Mouse (Mus musculus) heart, postnatal 0 days (tissue): Measurements from ENCODE around the gene Slc25a21. TPM values are rescaled to one million over a fixed set of nuclear protein-coding genes. Genes with fewer than 3 reads are reported as not detected.

ENCODE experiments used
- ATAC-seq: fragments of 200-750 bp; cut with Nextera tagmentation; 2 replicates; pipeline ENCODE4 v1.8.0; 2017; ENCODE audit warnings: low read depth, moderate number of reproducible peaks, moderate library complexity; ENCODE audit not compliant: insufficient read depth
- DNase-seq: peaks from one replicate; pipeline ENCODE4 v3.0.0-alpha.2; 2016; ENCODE audit warnings: low spot score
- H3K27ac ChIP-seq: fragments of 300-500 bp; sonication (generic); 2 replicates; pipeline ENCODE4 v1.5.1; 2014; ENCODE audit warnings: low read depth, mild to moderate bottlenecking
- H3K27me3 ChIP-seq: fragments of 300-500 bp; sonication (generic); 2 replicates; pipeline ENCODE4 v1.6.1; 2014; ENCODE audit warnings: low read length, mixed read lengths; ENCODE audit not compliant: control insufficient read depth, insufficient read depth
- H3K36me3 ChIP-seq: fragments of 300-500 bp; sonication (generic); replicated peaks from 2 replicates; pipeline ENCODE4 v1.6.1; 2014; ENCODE audit warnings: low read length, mixed read lengths; ENCODE audit not compliant: control insufficient read depth, insufficient read depth
- H3K4me1 ChIP-seq: fragments of 300-500 bp; sonication (generic); 2 replicates; pipeline ENCODE4 v1.6.1; 2014; ENCODE audit warnings: antibody characterized with exemption; ENCODE audit not compliant: control insufficient read depth, insufficient read depth
- H3K4me2 ChIP-seq: fragments of 300-500 bp; sonication (generic); 2 replicates; pipeline ENCODE4 v1.6.1; 2014; ENCODE audit warnings: low read depth, mild to moderate bottlenecking, low read length, moderate library complexity
- H3K4me3 ChIP-seq: fragments of 300-500 bp; sonication (generic); 2 replicates; pipeline ENCODE4 v1.5.1; 2014; ENCODE audit warnings: low read depth, low read length
- H3K9ac ChIP-seq: fragments of 300-500 bp; sonication (generic); replicated peaks from 2 replicates; pipeline ENCODE4 v1.6.1; 2014; ENCODE audit warnings: low read depth, low read length, mixed read lengths
- H3K9me3 ChIP-seq: fragments of 300-500 bp; sonication (generic); replicated peaks from 2 replicates; pipeline ENCODE4 v1.6.1; 2016; ENCODE audit warnings: low read length; ENCODE audit not compliant: control insufficient read depth
- CTCF ChIP-seq: IDR thresholded peaks from 2 replicates; pipeline ENCODE4 v1.5.1; 2016; ENCODE audit warnings: antibody characterized with exemption, control low read depth, low read depth
- EP300 ChIP-seq: IDR thresholded peaks from 2 replicates; pipeline ENCODE4 v1.6.1; 2016; ENCODE audit warnings: antibody characterized with exemption, low read depth
- WGBS: fragments of 180-500 bp; shearing (Covaris S2); extraction: QIAGEN DNeasy Blood & Tissue Kit; methylation state at CpG from one replicate; pipeline ENCODE4 v1.1.7; 2014; 5-methylcytosine and 5-hydroxymethylcytosine counted together
- polyA plus RNA-seq: library from polyadenylated mRNA; unstranded; fragments of >200 nt; fragmentation: Nextera tagmentation; extraction: Ambion mirVana; gene quantifications from 2 replicates; pipeline ENCODE4 v1.2.1, GENCODE M21; 2015
- total RNA-seq: library from RNA; depleted of rRNA; stranded (reverse); fragments of >200 nt; gene quantifications from 2 replicates; pipeline ENCODE4 v1.2.3, GENCODE M21; 2014; ENCODE audit warnings: low replicate concordance

Slc25a21 gene
- total and polyA plus RNA-seq, 2 experiments from 2014 or later, result 0.31 TPM; not detected in 1

- H3K4me3 ChIP-seq, result peak overlapping the region; percentile 31
- H3K27ac ChIP-seq, result no peak overlapping the region
- ATAC-seq (peak; percentile 27; the same call in 1 of the 2 replicates), DNase-seq (peak; percentile 57)
- H3K9me3 ChIP-seq, result no peaks in the 10 kb centered on the region
- no peaks in the 10 kb centered on the region for H3K36me3 ChIP-seq
- TF ChIP-seq CTCF (no peak), EP300 (no peak)
- peak overlapping the region; percentile 52 for H3K4me2 ChIP-seq
- 17% methylated on average over 9 of the region's 9 CpGs for WGBS
- H3K27me3 ChIP-seq, result no peaks in the 10 kb centered on the region
- H3K9ac ChIP-seq, result no peak overlapping the region
- no peaks in the 10 kb centered on the region for H3K4me1 ChIP-seq
These were observed 237.8 kb downstream of the Slc25a21 start for GRCm38 (mm10) chr12:56959230-56960051.

GRCm38 (mm10) chr12:56958244-56958643 lies 239.0 kb downstream of the Slc25a21 start:
- no peaks in the 10 kb centered on the region for H3K27me3 ChIP-seq
- WGBS, result 32% methylated on average over 11 of the region's 11 CpGs
- no peak overlapping the region; the same call in 1 of the 2 replicates for H3K4me2 ChIP-seq
- TF ChIP-seq EP300 (no peak), CTCF (no peak)
- no peaks in the 10 kb centered on the region for H3K36me3 ChIP-seq
- H3K4me1 ChIP-seq, result no peaks in the 10 kb centered on the region
- no peak for ATAC-seq
- no peak overlapping the region for H3K9ac ChIP-seq
- no peak overlapping the region for H3K27ac ChIP-seq
- DNase-seq, result no peak
- H3K4me3 ChIP-seq, result no peak overlapping the region
- no peaks in the 10 kb centered on the region for H3K9me3 ChIP-seq

- Histone ChIP-seq H3K27me3 (no peaks in the 10 kb centered on the region), H3K36me3 (no peaks in the 10 kb centered on the region), H3K9me3 (no peaks in the 10 kb centered on the region), H3K9ac (no peak overlapping the region), H3K4me3 (no peak overlapping the region), H3K27ac (no peak overlapping the region), H3K4me2 (no peak overlapping the region), H3K4me1 (no peaks in the 10 kb centered on the region)
- WGBS, result 49% methylated on average over 11 of the region's 11 CpGs
- no peak for TF ChIP-seq CTCF
- no peak for TF ChIP-seq EP300
- DNase-seq, result no peak
- no peak for ATAC-seq
These were observed 245.3 kb downstream of the Slc25a21 start for GRCm38 (mm10) chr12:56951749-56952657.

GRCm38 (mm10) chr12:56944265-56944664 lies 253.0 kb downstream of the Slc25a21 start:
- Histone ChIP-seq H3K9ac (no peak overlapping the region), H3K4me2 (no peak overlapping the region), H3K9me3 (no peaks in the 10 kb centered on the region), H3K27ac (no peak overlapping the region), H3K4me1 (no peaks in the 10 kb centered on the region), H3K4me3 (no peak overlapping the region), H3K36me3 (no peaks in the 10 kb centered on the region), H3K27me3 (no peaks in the 10 kb centered on the region)
- 60% methylated on average over 1 of the region's 1 CpGs for WGBS
- ATAC-seq, result no peak
- no peak for DNase-seq
- no peak for TF ChIP-seq CTCF
- no peak for TF ChIP-seq EP300

- H3K9ac ChIP-seq, result no peak overlapping the region
- H3K27ac ChIP-seq, result no peak overlapping the region
- DNase-seq (no peak), ATAC-seq (no peak)
- H3K9me3 ChIP-seq, result no peaks in the 10 kb centered on the region
- H3K36me3 ChIP-seq, result no peaks in the 10 kb centered on the region
- H3K4me1 ChIP-seq, result no peaks in the 10 kb centered on the region
- TF ChIP-seq CTCF (no peak), EP300 (no peak)
- H3K4me3 ChIP-seq, result no peak overlapping the region
- no peak overlapping the region for H3K4me2 ChIP-seq
- WGBS, result 46% methylated on average over 3 of the region's 3 CpGs
- no peaks in the 10 kb centered on the region for H3K27me3 ChIP-seq
These were observed 256.4 kb downstream of the Slc25a21 start for GRCm38 (mm10) chr12:56940861-56941260.
